Mouse (Mus musculus) monocyte, adult 5-6 weeks (primary cell): ENCODE measurements around the gene Cenpa. TPM values are rescaled to one million over a fixed set of nuclear protein-coding genes. Genes with fewer than 3 reads are reported as not detected.
"Not testable (repeated sequence)": the region's sequence is repeated elsewhere in the genome, so short reads cannot be mapped to it uniquely, and the experiment has no call there.

Experiments
- ATAC-seq: fragments of 153-309, 156-312 bp; replicated peaks from 2 replicates; pipeline ENCODE4 v1.8.0; 2017; ENCODE audit warnings: mild to moderate bottlenecking; ENCODE audit not compliant: low TSS enrichment, insufficient number of reproducible peaks, severe bottlenecking, poor library complexity, low FRiP score
- total RNA-seq: library from RNA; stranded (forward); fragments of 200-1000, 200-491, 200-594 nt; gene quantifications from 3 replicates; pipeline ENCODE4 v1.2.3, GENCODE M21; 2017

Gene Cenpa
- total RNA-seq, 1 experiment from 2014 or later: 42.7 TPM

DNA sequence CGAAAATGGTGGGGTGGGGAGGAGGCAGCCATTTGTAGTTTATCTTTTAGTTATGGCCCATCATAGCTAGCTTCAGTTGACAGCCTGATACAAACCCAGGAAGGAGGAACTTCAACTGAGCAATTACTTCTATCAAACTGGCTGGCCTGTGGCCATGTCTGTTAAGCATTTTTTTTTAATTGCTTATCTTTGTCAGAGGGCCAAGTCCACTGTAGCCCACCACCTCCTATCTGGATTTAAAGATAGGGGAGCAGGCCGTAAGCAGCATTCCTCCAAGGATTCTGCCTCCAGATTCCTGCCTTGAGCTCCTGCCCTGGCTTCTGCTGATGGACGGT lies 2.9 kb downstream of the Cenpa start:
- no peak for ATAC-seq

- no peak for ATAC-seq
Measured at GRCm38 (mm10) chr5:30670091-30670490, 3.5 kb downstream of the Cenpa start.

DNA sequence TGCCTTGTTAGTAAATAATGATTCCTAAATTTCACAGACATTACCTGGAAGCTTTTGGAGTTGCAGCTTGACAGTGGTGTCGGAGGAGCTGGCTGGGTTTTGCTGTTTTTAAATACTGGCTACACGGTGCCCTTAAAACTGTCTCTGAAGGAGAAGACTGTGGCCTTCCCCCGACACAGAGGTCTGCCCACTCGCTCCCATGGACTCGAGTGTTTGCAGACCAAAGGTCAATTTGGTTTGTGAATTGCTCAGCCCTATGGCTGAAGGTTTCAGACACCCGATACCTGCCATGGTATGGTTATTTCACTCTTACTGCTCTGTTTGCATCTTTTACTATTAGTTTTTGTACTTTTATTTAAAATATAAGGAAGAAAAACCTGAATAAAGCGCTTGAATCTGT lies 7.4 kb downstream of the Cenpa start:
- ATAC-seq: no peak

DNA sequence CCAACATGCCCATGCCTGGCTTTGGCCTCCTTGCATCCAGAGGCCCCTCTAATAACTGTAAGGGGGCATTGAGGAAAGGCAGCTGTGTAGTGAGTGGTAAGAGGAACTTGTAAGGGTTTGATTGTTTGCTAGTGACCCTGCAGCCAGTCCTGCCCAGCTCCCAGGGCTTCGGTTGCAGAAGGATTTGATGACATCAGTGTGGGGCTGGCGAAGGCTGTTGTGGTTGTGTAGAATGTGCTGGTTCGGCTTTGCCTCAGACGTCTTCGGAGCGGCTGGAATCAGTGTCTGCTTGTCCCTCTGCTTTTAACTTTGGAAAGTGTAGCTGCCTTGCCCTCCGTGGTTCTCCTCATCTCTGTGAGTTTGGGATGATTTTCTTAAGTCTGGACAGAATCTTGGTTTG lies 10.2 kb downstream of the Cenpa start:
- no peak for ATAC-seq

GRCm38 (mm10) chr5:30678069-30678468 lies 11.5 kb downstream of the Cenpa start:
- ATAC-seq: not testable (repeated sequence)

- ATAC-seq: no peak
Measured at GRCm38 (mm10) chr5:30678722-30679296, 12.2 kb downstream of the Cenpa start.

DNA sequence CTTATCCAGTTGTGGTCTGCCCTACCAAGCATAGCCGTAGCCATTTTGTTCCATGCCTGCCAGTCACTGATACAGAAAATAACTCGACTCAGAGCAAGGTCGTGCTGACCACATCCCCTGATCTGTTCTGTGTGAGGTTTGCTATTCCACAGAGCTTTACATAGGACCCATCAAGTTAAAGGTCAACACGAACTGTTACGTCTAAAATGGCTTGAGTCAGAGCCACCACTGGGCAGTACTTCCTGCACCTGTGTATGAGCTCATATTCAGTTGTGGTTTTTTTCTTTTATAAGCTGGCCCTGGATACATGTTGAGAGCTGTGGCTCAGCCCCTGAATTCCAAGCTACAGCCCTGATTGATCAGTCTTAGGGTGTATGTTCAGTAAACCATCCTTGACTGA lies 13.0 kb downstream of the Cenpa start:
- ATAC-seq: no peak

DNA sequence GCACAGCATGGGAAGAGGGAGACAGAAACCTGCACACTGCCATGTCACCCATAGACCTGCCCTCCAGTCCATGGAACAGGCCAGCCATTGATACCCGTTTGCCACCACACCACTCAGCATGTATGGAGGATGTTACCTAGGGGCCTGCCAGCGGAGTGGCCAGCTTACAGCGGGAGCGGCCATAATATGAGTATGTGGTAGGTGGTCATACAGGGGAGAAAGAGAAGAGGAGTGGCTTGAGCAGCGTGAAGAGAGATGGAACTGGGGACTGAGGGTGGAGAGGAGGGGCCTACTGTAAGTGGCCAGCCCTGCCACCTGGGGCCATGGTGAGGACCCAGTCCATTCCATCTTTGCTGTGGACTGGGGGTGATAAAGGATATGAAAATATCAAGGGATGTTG lies 15.4 kb downstream of the Cenpa start:
- ATAC-seq: no peak

DNA sequence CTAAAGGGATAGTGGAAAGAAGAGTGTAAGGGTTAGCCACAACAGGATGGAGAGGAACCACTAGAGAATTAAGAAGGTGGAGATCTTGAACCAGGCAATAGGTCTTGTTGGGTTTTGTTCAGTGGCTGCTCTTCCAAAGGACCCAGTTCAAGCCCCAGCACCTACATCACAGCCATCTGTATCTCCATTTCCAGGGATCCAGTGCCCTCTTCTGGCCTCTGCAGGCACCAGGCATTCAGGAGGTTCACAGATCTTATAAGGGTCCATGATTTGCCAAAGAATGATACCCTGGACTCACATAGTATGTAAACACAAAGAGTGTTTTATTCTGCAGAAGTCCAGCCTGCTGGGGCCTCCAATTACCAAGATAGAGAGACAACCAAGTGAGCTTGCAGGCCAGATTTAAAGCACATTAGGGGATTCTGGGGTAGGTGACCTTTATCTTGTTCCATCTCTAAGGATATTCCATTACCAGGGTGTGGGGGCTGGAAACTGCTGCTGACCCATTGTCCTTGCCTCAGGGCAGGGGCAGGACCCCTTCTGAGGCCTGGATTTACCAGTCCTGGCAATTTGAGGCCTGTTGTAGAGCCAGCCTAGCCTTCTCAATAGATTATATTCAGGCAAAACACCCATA lies 16.5 kb downstream of the Cenpa start:
- no peak for ATAC-seq

DNA sequence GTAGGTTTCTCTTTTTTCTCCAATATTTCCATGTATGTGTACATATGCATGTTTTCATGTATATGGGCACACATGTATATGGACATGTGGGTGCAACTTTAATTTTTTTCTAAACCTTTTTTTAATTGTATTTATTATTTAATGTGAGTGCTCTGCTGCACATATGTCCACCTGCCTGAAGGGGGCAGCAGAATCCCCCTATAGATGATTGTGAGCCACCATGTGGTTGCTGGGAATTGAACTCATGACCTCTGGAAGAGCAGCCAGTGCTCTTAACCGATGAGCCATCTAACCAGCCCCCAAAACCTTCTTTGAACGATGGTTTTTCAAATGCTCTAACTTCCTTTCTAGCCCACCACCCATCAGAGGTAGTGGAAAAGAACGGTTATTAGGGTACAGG lies 17.4 kb downstream of the Cenpa start:
- no peak for ATAC-seq

GRCm38 (mm10) chr5:30686781-30687180 lies 20.2 kb downstream of the Cenpa start:
- ATAC-seq: no peak

- no peak for ATAC-seq
Measured at GRCm38 (mm10) chr5:30700361-30701000, 33.9 kb downstream of the Cenpa start.

GRCm38 (mm10) chr5:30701373-30701772 lies 34.8 kb downstream of the Cenpa start:
- not testable (repeated sequence) for ATAC-seq

DNA sequence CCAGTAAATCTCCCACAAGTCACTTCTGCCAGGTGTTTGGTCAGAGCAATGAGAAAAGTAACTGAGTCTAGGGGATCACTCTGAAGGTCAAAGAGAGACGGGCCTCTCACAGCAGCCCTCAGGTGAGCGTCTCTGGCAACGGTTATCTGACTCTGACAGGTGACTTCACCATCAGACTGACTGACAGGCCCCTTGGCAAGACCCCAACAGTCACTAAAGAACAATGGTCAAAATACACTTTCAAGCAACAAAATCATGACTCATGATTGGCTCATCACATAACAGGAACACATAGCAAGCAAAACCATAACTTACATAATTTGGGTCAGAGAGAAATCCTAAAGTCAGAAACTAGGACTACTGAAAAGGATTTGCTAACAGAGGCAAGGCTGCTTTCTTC lies 35.3 kb downstream of the Cenpa start:
- ATAC-seq: no peak

GRCm38 (mm10) chr5:30709744-30710383 lies 43.3 kb downstream of the Cenpa start:
- ATAC-seq: no peak

- ATAC-seq: no peak
Measured at GRCm38 (mm10) chr5:30710486-30710885, 43.9 kb downstream of the Cenpa start.

DNA sequence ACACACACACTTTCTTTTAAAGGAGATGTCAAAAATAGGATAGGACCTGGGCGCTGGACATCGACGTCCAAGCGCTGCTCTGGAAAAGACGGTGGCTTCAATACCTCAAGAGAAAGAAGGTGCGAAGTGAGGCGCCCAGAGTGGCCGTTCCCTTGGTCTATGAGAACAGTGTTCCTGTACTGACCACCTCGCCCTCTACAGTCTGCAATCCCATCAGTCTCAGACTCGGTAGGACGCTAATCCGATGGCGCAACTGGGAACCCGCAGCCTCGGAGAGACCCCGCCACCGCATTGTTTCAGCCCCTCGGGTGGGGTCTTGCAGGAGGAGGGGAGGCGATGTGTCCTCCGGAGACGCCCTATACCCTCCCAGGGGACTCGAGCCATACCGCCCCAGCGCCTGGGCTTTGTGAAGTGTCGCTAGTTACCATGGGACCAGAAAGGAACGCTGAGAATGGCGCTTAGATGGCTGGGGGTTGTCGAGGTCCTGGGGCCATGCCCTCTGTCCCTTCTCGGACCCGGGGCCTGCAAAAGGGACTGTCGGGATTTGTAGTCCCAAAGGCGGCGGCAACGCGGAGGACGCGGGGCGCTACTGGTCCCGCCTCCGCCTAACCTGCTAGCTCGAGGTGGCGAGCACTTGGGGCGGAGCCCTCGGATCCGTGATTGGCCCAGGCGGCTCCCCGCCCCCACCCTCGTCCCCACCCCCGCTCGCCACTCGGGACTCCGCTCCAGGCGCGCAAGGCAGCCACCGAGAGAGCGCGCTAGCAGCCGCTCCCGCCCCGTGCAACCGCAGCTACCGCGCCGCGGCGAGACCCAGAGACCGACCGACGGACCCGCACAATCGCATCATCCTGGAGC lies 44.8 kb downstream of the Cenpa start, which contains the start of gene Dpysl5:
Dpysl5 (plus strand) TSS at position 418 of the 855 bp plus-strand sequence.
- ATAC-seq: peak; percentile 18; the same call in 1 of the 2 replicates

GRCm38 (mm10) chr5:30712002-30712390 lies 45.4 kb downstream of the Cenpa start:
- ATAC-seq: 0 out of 2 replicates have a peak, but pooled peaks have one; percentile 11
